Mouse (Mus musculus): ENCODE results near the gene Dpf3.
A peak's percentile ranks its signal among the peaks of the same experiment; 100 is the strongest.

Dpf3 gene

GRCm38 (mm10) chr12:83487476-83487991 lies at the start of gene Dpf3:
Dpf3 (minus strand) TSS chr12:83487716.
- DNase-seq (ENCODE audit: low read depth) = peak; percentile 82

GRCm38 (mm10) chr12:83536039-83536438 lies 48.5 kb upstream of the Dpf3 start:
- DNase-seq (ENCODE audit: low read depth) = no peak

GRCm38 (mm10) chr12:83535428-83535827 lies 47.9 kb upstream of the Dpf3 start:
- no peak for DNase-seq (ENCODE audit: low read depth)

- DNase-seq (ENCODE audit: low read depth) = no peak
These were observed 46.7 kb upstream of the Dpf3 start for GRCm38 (mm10) chr12:83534190-83534589.

- no peak for DNase-seq (ENCODE audit: low read depth)
These were observed 45.5 kb upstream of the Dpf3 start for GRCm38 (mm10) chr12:83532966-83533365.

GRCm38 (mm10) chr12:83531992-83532391 lies 44.5 kb upstream of the Dpf3 start:
- DNase-seq (ENCODE audit: low read depth) = no peak

- no peak for DNase-seq (ENCODE audit: low read depth)
These were observed 41.1 kb upstream of the Dpf3 start for GRCm38 (mm10) chr12:83528665-83529064.

- DNase-seq (ENCODE audit: low read depth) = no peak
These were observed 40.3 kb upstream of the Dpf3 start for GRCm38 (mm10) chr12:83527816-83528215.

- DNase-seq (ENCODE audit: low read depth) = no peak
These were observed 38.5 kb upstream of the Dpf3 start for GRCm38 (mm10) chr12:83525822-83526544.

- no peak for DNase-seq (ENCODE audit: low read depth)
These were observed 36.8 kb upstream of the Dpf3 start for GRCm38 (mm10) chr12:83524329-83524728.

GRCm38 (mm10) chr12:83523892-83524291 lies 36.4 kb upstream of the Dpf3 start:
- no peak for DNase-seq (ENCODE audit: low read depth)

- DNase-seq (ENCODE audit: low read depth) = no peak
These were observed 35.5 kb upstream of the Dpf3 start for GRCm38 (mm10) chr12:83523056-83523455.

GRCm38 (mm10) chr12:83521083-83521482 lies 33.6 kb upstream of the Dpf3 start:
- peak; percentile 18 for DNase-seq (ENCODE audit: low read depth)

GRCm38 (mm10) chr12:83520311-83520890 lies 32.9 kb upstream of the Dpf3 start, which contains the start of gene Dcaf4:
Dcaf4 (plus strand) TSS chr12:83520466.
- DNase-seq (ENCODE audit: low read depth) = peak; percentile 95

- DNase-seq (ENCODE audit: low read depth) = no peak
These were observed 30.1 kb upstream of the Dpf3 start for GRCm38 (mm10) chr12:83517580-83517979.

- DNase-seq (ENCODE audit: low read depth) = no peak
These were observed 26.7 kb upstream of the Dpf3 start for GRCm38 (mm10) chr12:83514216-83514615.

GRCm38 (mm10) chr12:83513185-83513584 lies 25.7 kb upstream of the Dpf3 start:
- no peak for DNase-seq (ENCODE audit: low read depth)

GRCm38 (mm10) chr12:83512783-83513182 lies 25.3 kb upstream of the Dpf3 start:
- no peak for DNase-seq (ENCODE audit: low read depth)

- DNase-seq (ENCODE audit: low read depth) = no peak
These were observed 23.1 kb upstream of the Dpf3 start for GRCm38 (mm10) chr12:83510586-83510985.

GRCm38 (mm10) chr12:83506543-83506942 lies 19.0 kb upstream of the Dpf3 start:
- no peak for DNase-seq (ENCODE audit: low read depth)

- peak; percentile 79 for DNase-seq (ENCODE audit: low read depth)
These were observed 14.7 kb upstream of the Dpf3 start for GRCm38 (mm10) chr12:83502190-83502589.

GRCm38 (mm10) chr12:83499256-83499655 lies 11.7 kb upstream of the Dpf3 start:
- no peak for DNase-seq (ENCODE audit: low read depth)

- DNase-seq (ENCODE audit: low read depth) = no peak
These were observed 10.4 kb upstream of the Dpf3 start for GRCm38 (mm10) chr12:83497959-83498358.

GRCm38 (mm10) chr12:83496736-83497135 lies 9.2 kb upstream of the Dpf3 start:
- no peak for DNase-seq (ENCODE audit: low read depth)

Measured in naive thymus-derived CD4-positive, alpha-beta T cell, adult 2 months (primary cell).